Mouse (Mus musculus): ENCODE measurements around the gene Suclg2. TPM values are rescaled to one million over a fixed set of nuclear protein-coding genes. Genes with fewer than 3 reads are reported as not detected.
"Not testable (repeated sequence)": the region's sequence is repeated elsewhere in the genome, so short reads cannot be mapped to it uniquely, and the experiment has no call there.

Gene Suclg2
- polyA plus RNA-seq, 1 experiment from 2014 or later = 77.3 TPM

DNA sequence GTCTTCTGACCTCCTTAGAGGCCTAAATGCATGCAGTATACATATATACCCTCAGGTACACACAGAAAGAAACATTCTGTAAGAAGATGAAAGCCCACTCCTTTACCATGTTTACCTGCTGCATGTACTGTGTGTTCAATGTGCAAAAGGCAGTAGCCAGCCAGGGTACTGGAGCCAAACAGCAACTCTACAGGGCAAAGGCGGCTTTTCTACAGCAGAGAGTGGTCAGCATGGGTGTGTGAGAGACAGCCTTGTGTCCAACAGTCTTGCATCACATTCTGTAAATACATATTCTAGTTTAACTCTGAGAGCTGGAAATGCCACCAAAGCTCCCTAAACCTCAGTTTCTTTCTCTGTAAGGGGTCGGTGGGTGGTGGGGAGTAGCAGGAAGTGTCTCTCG, 110.5 kb downstream of the Suclg2 start:
- Histone ChIP-seq H3K4me2 (replicated peaks; ENCODE audit: low read depth) (no peak overlapping the region), H3K4me1 (replicated peaks; ENCODE audit: control insufficient read depth, insufficient read depth, low read length) (no peaks in the 10 kb centered on the region), H3K36me3 (ENCODE audit: control insufficient read depth, insufficient read depth) (0 out of 2 replicates have a peak, but pooled peaks cover 4% of the 10 kb centered on the region), H3K27ac (ENCODE audit: low read depth, low read length) (no peak overlapping the region), H3K4me3 (ENCODE audit: low read depth, low read length) (no peak overlapping the region), H3K9me3 (ENCODE audit: control insufficient read depth) (no peaks in the 10 kb centered on the region), H3K9ac (ENCODE audit: low read depth, low read length) (no peak overlapping the region), H3K27me3 (replicated peaks; ENCODE audit: control insufficient read depth, insufficient read depth, low read length) (no peaks in the 10 kb centered on the region)
- 80% methylated on average over 3 of the region's 3 CpGs for WGBS
- ATAC-seq = no peak
- no peak for TF ChIP-seq CTCF (IDR thresholded peaks at IDR 0.05; ENCODE audit: low read depth)

DNA sequence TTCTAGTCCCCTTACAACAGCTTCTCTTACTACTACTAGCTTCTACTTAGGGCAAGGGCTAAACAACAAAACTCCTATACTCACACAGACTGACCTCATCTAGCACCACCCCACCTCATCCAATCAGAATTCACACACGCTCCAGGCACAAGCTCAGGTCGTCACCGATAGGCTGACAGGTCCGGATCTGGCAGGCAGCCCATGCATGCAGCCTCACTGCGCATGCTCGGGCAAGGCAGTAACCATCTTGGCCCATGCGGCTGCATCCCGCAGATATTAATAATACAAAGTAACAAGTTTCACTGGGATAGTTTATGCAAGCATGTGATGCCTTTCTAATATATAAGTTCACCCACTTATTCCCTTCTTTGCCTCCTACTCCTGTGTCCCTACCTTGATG, 117.9 kb downstream of the Suclg2 start:
- 92% methylated on average over 8 of the region's 8 CpGs for WGBS
- not testable (repeated sequence) for H3K9me3 ChIP-seq (ENCODE audit: control insufficient read depth); H3K4me3 ChIP-seq (ENCODE audit: low read depth, low read length); H3K4me2 ChIP-seq (replicated peaks; ENCODE audit: low read depth); H3K4me1 ChIP-seq (replicated peaks; ENCODE audit: control insufficient read depth, insufficient read depth, low read length); ATAC-seq; H3K27ac ChIP-seq (ENCODE audit: low read depth, low read length); H3K36me3 ChIP-seq (ENCODE audit: control insufficient read depth, insufficient read depth); H3K27me3 ChIP-seq (replicated peaks; ENCODE audit: control insufficient read depth, insufficient read depth, low read length); H3K9ac ChIP-seq (ENCODE audit: low read depth, low read length)

GRCm38 (mm10) chr6:95596766-95597750, 121.5 kb downstream of the Suclg2 start:
- Histone ChIP-seq H3K27ac (ENCODE audit: low read depth, low read length) (no peak overlapping the region), H3K4me1 (replicated peaks; ENCODE audit: control insufficient read depth, insufficient read depth, low read length) (no peaks in the 10 kb centered on the region), H3K36me3 (ENCODE audit: control insufficient read depth, insufficient read depth) (no peaks in the 10 kb centered on the region; the same call in 1 of the 2 replicates), H3K4me2 (replicated peaks; ENCODE audit: low read depth) (no peak overlapping the region), H3K4me3 (ENCODE audit: low read depth, low read length) (no peak overlapping the region), H3K9me3 (ENCODE audit: control insufficient read depth) (no peaks in the 10 kb centered on the region), H3K27me3 (replicated peaks; ENCODE audit: control insufficient read depth, insufficient read depth, low read length) (no peaks in the 10 kb centered on the region), H3K9ac (ENCODE audit: low read depth, low read length) (no peak overlapping the region)
- WGBS = 77% methylated on average over 15 of the region's 15 CpGs
- no peak for ATAC-seq
- TF ChIP-seq CTCF (IDR thresholded peaks at IDR 0.05; ENCODE audit: low read depth) = no peak

DNA sequence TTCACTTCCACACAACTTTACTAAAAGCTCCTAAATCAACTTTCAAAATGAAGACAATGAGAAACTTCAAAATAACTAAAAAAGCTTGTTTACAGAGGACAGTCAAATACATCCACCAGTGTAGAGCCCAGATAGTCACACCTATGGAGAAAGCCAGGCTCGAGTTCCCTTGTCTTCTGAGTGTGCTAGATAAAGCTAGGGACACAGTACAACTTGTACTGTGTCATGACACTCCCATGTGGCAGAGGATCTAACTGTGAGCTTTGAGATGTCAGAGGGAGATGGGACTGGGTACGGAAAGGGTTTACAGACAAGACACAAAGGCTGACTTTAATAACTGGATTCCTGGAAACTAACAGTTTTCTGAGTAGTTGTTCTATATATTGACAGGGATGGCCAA, 122.7 kb downstream of the Suclg2 start:
- H3K27me3 ChIP-seq (replicated peaks; ENCODE audit: control insufficient read depth, insufficient read depth, low read length) = no peaks in the 10 kb centered on the region
- 68% methylated on average over 2 of the region's 2 CpGs for WGBS
- TF ChIP-seq CTCF (IDR thresholded peaks at IDR 0.05; ENCODE audit: low read depth) = no peak
- no peak overlapping the region for H3K9ac ChIP-seq (ENCODE audit: low read depth, low read length)
- no peak overlapping the region for H3K27ac ChIP-seq (ENCODE audit: low read depth, low read length)
- H3K4me1 ChIP-seq (replicated peaks; ENCODE audit: control insufficient read depth, insufficient read depth, low read length) = no peaks in the 10 kb centered on the region
- H3K9me3 ChIP-seq (ENCODE audit: control insufficient read depth) = no peaks in the 10 kb centered on the region
- H3K4me2 ChIP-seq (replicated peaks; ENCODE audit: low read depth) = no peak overlapping the region
- no peak for ATAC-seq
- no peak overlapping the region for H3K4me3 ChIP-seq (ENCODE audit: low read depth, low read length)
- peaks cover 5% of the 10 kb centered on the region; the same call in 1 of the 2 replicates for H3K36me3 ChIP-seq (ENCODE audit: control insufficient read depth, insufficient read depth)

DNA sequence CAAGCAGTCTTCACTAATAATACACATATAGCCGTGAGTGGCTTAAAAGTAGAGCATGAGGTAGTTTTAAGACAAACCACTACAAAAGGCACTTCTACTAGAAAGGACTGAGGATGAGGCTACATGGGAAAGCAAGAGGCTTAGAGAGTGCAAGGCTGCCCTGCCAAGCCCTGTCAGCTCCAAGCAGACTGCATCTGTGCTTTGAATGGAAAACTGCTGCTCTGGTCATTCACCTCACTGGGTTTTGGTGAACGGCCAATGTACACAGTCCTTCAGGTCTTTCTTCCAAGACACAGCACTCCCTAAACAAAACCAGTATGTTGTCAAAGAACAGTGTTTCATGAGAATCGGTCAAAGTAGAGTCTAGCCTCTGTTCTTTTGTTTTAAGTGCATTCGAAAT, 124.4 kb downstream of the Suclg2 start:
- Histone ChIP-seq H3K9me3 (ENCODE audit: control insufficient read depth) (no peaks in the 10 kb centered on the region), H3K4me1 (replicated peaks; ENCODE audit: control insufficient read depth, insufficient read depth, low read length) (no peaks in the 10 kb centered on the region), H3K4me2 (replicated peaks; ENCODE audit: low read depth) (no peak overlapping the region), H3K36me3 (ENCODE audit: control insufficient read depth, insufficient read depth) (peaks cover 9% of the 10 kb centered on the region; the same call in 1 of the 2 replicates), H3K27ac (ENCODE audit: low read depth, low read length) (no peak overlapping the region), H3K9ac (ENCODE audit: low read depth, low read length) (no peak overlapping the region), H3K27me3 (replicated peaks; ENCODE audit: control insufficient read depth, insufficient read depth, low read length) (no peaks in the 10 kb centered on the region), H3K4me3 (ENCODE audit: low read depth, low read length) (no peak overlapping the region)
- TF ChIP-seq CTCF (IDR thresholded peaks at IDR 0.05; ENCODE audit: low read depth) = no peak
- 84% methylated on average over 4 of the region's 4 CpGs for WGBS
- ATAC-seq = no peak

DNA sequence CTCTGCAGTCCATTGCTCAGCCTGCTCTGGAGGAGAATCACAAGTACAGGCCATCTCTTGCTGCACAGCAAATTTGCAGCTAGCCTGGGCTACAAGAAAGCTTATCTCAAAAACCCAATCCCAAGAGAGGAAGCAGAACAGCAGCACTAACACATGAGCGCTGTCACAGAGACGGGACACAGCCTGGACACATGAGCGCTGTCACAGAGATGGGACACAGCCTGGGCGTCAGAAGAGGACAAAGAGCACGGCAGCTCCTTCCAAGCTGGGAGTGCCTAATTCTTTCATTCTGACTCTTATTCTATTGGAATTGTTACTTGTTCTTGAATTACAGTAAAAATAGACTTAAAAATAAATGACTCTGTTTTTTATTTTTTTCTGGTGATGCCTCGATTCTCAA, 126.2 kb downstream of the Suclg2 start:
- WGBS = 87% methylated on average over 6 of the region's 6 CpGs
- H3K36me3 ChIP-seq (ENCODE audit: control insufficient read depth, insufficient read depth) = peaks cover 17% of the 10 kb centered on the region; the same call in 1 of the 2 replicates
- H3K4me1 ChIP-seq (replicated peaks; ENCODE audit: control insufficient read depth, insufficient read depth, low read length) = no peaks in the 10 kb centered on the region
- no peak for TF ChIP-seq CTCF (IDR thresholded peaks at IDR 0.05; ENCODE audit: low read depth)
- H3K4me3 ChIP-seq (ENCODE audit: low read depth, low read length) = no peak overlapping the region
- no peak for ATAC-seq
- H3K27me3 ChIP-seq (replicated peaks; ENCODE audit: control insufficient read depth, insufficient read depth, low read length) = no peaks in the 10 kb centered on the region
- no peak overlapping the region for H3K4me2 ChIP-seq (replicated peaks; ENCODE audit: low read depth)
- H3K9ac ChIP-seq (ENCODE audit: low read depth, low read length) = no peak overlapping the region
- H3K9me3 ChIP-seq (ENCODE audit: control insufficient read depth) = no peaks in the 10 kb centered on the region
- H3K27ac ChIP-seq (ENCODE audit: low read depth, low read length) = no peak overlapping the region
